Mouse (Mus musculus) lung, postnatal 14 days (tissue): ENCODE results near the gene Gm13279.
"Not testable (repeated sequence)": the region's sequence is repeated elsewhere in the genome, so short reads cannot be mapped to it uniquely, and the experiment has no call there.

Experiments used
- DNase-seq: peaks from one replicate; pipeline ENCODE4 v3.0.0; 2021

The Gm13279 gene

GRCm38 (mm10) chr4:88799365-88799764 lies 2.2 kb downstream of the Gm13279 start, which contains the start of gene Gm13285:
TSS of gene Gm13285 (plus strand) at chr4:88799665.
- DNase-seq, result not testable (repeated sequence)

- DNase-seq, result not testable (repeated sequence)
These were observed 5.8 kb downstream of the Gm13279 start, which contains the start of gene Gm13287 for GRCm38 (mm10) chr4:88802954-88803353. TSS of gene Gm13287 (plus strand) at chr4:88803254.

- not testable (repeated sequence) for DNase-seq
These were observed 8.0 kb downstream of the Gm13279 start, which contains the start of gene Gm13288 for GRCm38 (mm10) chr4:88805231-88805630. TSS of gene Gm13288 (plus strand) at chr4:88805531.

GRCm38 (mm10) chr4:88805761-88806160 lies 8.6 kb downstream of the Gm13279 start:
- DNase-seq, result peak; percentile 34

- DNase-seq, result no peak
These were observed 18.7 kb downstream of the Gm13279 start, which contains the start of gene Ifna7 for GRCm38 (mm10) chr4:88815928-88816327. TSS of gene Ifna7 (plus strand) at chr4:88816228.

GRCm38 (mm10) chr4:88819659-88820058 lies 22.5 kb downstream of the Gm13279 start, which contains the start of gene Ifna11:
TSS of gene Ifna11 (plus strand) at chr4:88819959.
- no peak for DNase-seq

- DNase-seq, result no peak
These were observed 25.8 kb downstream of the Gm13279 start for GRCm38 (mm10) chr4:88822995-88823394.

- DNase-seq, result not testable (repeated sequence)
These were observed 29.9 kb downstream of the Gm13279 start, which contains the start of gene Ifna6 for GRCm38 (mm10) chr4:88827116-88827515. TSS of gene Ifna6 (plus strand) at chr4:88827416.

- DNase-seq, result peak; percentile 22
These were observed 33.3 kb downstream of the Gm13279 start for GRCm38 (mm10) chr4:88830523-88830922.

- DNase-seq, result not testable (repeated sequence)
These were observed 38.0 kb downstream of the Gm13279 start, which contains the start of gene Ifna5 for GRCm38 (mm10) chr4:88835225-88835624. TSS of gene Ifna5 (plus strand) at chr4:88835525.

- peak; percentile 4 for DNase-seq
These were observed 41.6 kb downstream of the Gm13279 start for GRCm38 (mm10) chr4:88838828-88839227.

- DNase-seq, result no peak
These were observed 42.9 kb downstream of the Gm13279 start for GRCm38 (mm10) chr4:88840058-88840457.

GRCm38 (mm10) chr4:88841438-88841911 lies 44.3 kb downstream of the Gm13279 start, which contains the start of gene Ifna4:
TSS of gene Ifna4 (plus strand) at chr4:88841861.
- DNase-seq, result no peak

- no peak for DNase-seq
These were observed 48.1 kb downstream of the Gm13279 start for GRCm38 (mm10) chr4:88845334-88845733.
